Mouse (Mus musculus) ES-E14 (cell line): Measurements from ENCODE around the gene Ppp1ca. TPM values are rescaled to one million over a fixed set of nuclear protein-coding genes. Genes with fewer than 3 reads are reported as not detected.

Experiments
- DNase-seq: peaks from one replicate; pipeline ENCODE4 v3.0.0-alpha.2; 2013; ENCODE audit warnings: low read depth, low spot score
- H3K27ac ChIP-seq: 2 replicates; pipeline ENCODE4 v1.5.1; 2012; ENCODE audit warnings: low read depth, mild to moderate bottlenecking, low read length, moderate library complexity, mixed read lengths; ENCODE audit not compliant: poor library complexity, insufficient read depth, severe bottlenecking
- H3K36me3 ChIP-seq: 2 replicates; pipeline ENCODE4 v1.6.1; 2012; ENCODE audit warnings: mild to moderate bottlenecking, low read length, moderate library complexity, mixed read lengths; ENCODE audit not compliant: control insufficient read depth, poor library complexity, insufficient read depth, severe bottlenecking
- H3K4me1 ChIP-seq, 2 experiments: fragments of 150-350 bp in 1 of 2; sonication (generic) in 1 of 2; 2 replicates each; pipeline ENCODE4 v1.6.1; 2012; ENCODE audit warnings: low read length in 2 of 2, mild to moderate bottlenecking in 1 of 2, mixed read lengths in 1 of 2; ENCODE audit not compliant: control insufficient read depth in 2 of 2, insufficient read depth in 2 of 2, poor library complexity in 1 of 2
- H3K4me3 ChIP-seq, 2 experiments: fragments of 150-350 bp in 1 of 2; sonication (generic) in 1 of 2; 2 replicates each; pipeline ENCODE4 v1.5.1; 2012; ENCODE audit warnings: low read length in 2 of 2, low read depth in 1 of 2, mild to moderate bottlenecking in 1 of 2, mixed read lengths in 1 of 2; ENCODE audit not compliant: insufficient read depth in 1 of 2, poor library complexity in 1 of 2, severe bottlenecking in 1 of 2
- H3K9ac ChIP-seq: 2 replicates; pipeline ENCODE4 v1.6.1; 2012; ENCODE audit warnings: low read depth, mild to moderate bottlenecking, low read length, mixed read lengths; ENCODE audit not compliant: poor library complexity, insufficient read depth, severe bottlenecking
- H3K9me3 ChIP-seq: fragments of 150-350 bp; sonication (generic); 2 replicates; pipeline ENCODE4 v1.6.1; 2012; ENCODE audit warnings: low read depth, mild to moderate bottlenecking, low read length; ENCODE audit not compliant: control insufficient read depth, insufficient read depth
- CHD2 ChIP-seq: IDR thresholded peaks from 2 replicates; pipeline ENCODE4 v1.6.1; 2014; ENCODE audit warnings: mild to moderate bottlenecking, low read depth, low read length, inconsistent platforms
- HCFC1 ChIP-seq: IDR thresholded peaks from 2 replicates; pipeline ENCODE4 v1.6.1; 2012; ENCODE audit warnings: low read length, inconsistent platforms, borderline replicate concordance; ENCODE audit not compliant: insufficient read depth
- MAFK ChIP-seq: IDR thresholded peaks from 2 replicates; pipeline ENCODE4 v1.6.1; 2014; ENCODE audit warnings: mild to moderate bottlenecking, low read depth, low read length, inconsistent platforms; ENCODE audit not compliant: insufficient read depth
- ZC3H11A ChIP-seq: IDR thresholded peaks from 2 replicates; pipeline ENCODE4 v1.6.1; 2012; ENCODE audit warnings: low read depth, mild to moderate bottlenecking, inconsistent platforms, low read length, borderline replicate concordance
- ZNF384 ChIP-seq: IDR thresholded peaks from 2 replicates; pipeline ENCODE4 v1.6.1; 2012; ENCODE audit warnings: low read depth, low read length, inconsistent platforms
- in situ Hi-C, 2 experiments: fragments of 600-800 bp; cut with MboI; formaldehyde crosslinking; loops; one replicate each; pipeline ENCODE4 v1.15.1; 2025; ENCODE audit warnings: low sequenced_read_pairs in 2 of 2, inconsistent platforms in 1 of 2; ENCODE audit not compliant: unreplicated experiment in 2 of 2
- total RNA-seq: library from RNA; depleted of rRNA; stranded (reverse); fragments of 300-350 nt; gene quantifications from 2 replicates; pipeline ENCODE4 v1.2.3, GENCODE M21; 2012

The Ppp1ca gene
- total RNA-seq, 1 experiment: 426 TPM

DNA sequence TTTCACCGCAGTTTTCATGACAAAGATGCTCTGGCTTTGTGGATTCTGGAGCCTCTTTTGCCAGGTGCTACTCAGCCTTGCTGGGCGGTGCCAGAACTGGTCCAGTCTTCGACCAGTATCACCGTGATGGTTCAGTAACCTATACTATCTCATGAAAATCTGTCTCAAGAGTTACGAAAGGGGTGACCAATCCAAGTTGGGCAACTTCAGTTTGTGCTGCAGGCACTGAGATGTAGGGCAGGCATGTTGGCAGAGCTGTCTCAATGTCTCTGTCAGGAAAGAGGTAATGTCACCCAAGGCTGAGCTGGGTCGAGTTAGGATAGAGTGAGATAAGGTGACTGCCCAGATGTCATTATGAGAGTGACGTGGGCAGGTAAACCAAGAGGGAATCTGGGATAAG lies 11.5 kb upstream of the Ppp1ca start:
- H3K9ac ChIP-seq: no peak overlapping the region
- H3K4me1 ChIP-seq: peaks cover 4 to 18% of the 10 kb centered on the region in 2 experiments; a peak in 3 of 4 replicates
- no peak overlapping the region for H3K27ac ChIP-seq
- H3K9me3 ChIP-seq: no peaks in the 10 kb centered on the region
- in situ Hi-C loops: no loop called here
- DNase-seq: no peak
- TF ChIP-seq CHD2 (no peak), MAFK (no peak), ZC3H11A (no peak), HCFC1 (no peak)
- H3K4me3 ChIP-seq: no peak overlapping the region
- no peaks in the 10 kb centered on the region for H3K36me3 ChIP-seq

DNA sequence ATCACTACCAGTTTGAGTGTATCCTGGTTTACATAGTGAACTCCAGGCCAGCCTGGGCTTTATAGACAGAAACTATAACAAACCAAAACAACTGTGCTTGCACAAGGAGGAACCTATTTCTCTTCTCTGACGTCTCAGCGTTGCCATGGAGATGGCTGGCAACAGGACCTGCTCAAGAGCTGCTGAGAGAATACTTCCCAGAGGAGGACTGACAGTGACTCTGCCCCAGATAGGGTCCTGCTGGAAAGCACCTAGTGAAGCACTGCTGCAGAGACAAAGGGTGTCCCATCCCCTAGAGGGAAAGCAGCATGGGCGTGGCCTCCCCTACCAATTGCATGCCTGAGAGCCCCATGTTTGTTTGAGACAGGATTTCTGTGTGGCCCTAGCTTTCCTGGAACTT lies 10.0 kb upstream of the Ppp1ca start:
- Histone ChIP-seq H3K4me1 (peaks cover 4 to 15% of the 10 kb centered on the region in 2 experiments; a peak in 3 of 4 replicates), H3K9ac (peak overlapping the region; percentile 13; the same call in 1 of the 2 replicates), H3K9me3 (no peaks in the 10 kb centered on the region), H3K36me3 (no peaks in the 10 kb centered on the region), H3K4me3 (no peak overlapping the region), H3K27ac (no peak overlapping the region)
- in situ Hi-C loops: no loop called here
- no peak for DNase-seq
- TF ChIP-seq HCFC1 (no peak), ZNF384 (no peak), MAFK (no peak), ZC3H11A (no peak), CHD2 (no peak)

DNA sequence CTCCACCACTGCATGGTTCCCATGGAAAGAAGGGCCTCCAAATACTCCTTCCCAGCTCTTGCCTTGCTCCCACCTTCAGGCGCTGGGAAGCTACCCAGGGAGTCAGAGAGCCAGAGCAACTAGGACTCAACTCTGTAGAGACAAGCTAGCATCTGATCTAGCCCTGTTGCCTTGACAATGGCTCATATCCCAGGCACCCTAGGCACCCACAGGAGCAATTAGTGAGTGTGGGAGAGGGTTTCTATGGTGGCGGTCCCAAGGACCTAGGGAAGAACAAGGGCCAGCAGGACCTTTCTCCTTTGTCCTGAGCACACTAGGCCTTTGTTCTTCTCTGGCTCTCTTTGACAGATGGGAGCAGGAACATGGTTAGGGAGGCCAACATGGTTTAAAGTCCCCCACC lies 8.2 kb upstream of the Ppp1ca start:
- Histone ChIP-seq H3K9me3 (no peaks in the 10 kb centered on the region), H3K9ac (no peak overlapping the region), H3K4me1 (peaks cover 4 to 17% of the 10 kb centered on the region in 2 experiments; a peak in 3 of 4 replicates), H3K36me3 (no peaks in the 10 kb centered on the region), H3K4me3 (no peak overlapping the region), H3K27ac (no peak overlapping the region)
- in situ Hi-C loops: no loop called here
- no peak for TF ChIP-seq HCFC1
- TF ChIP-seq ZNF384: no peak
- no peak for TF ChIP-seq MAFK
- no peak for TF ChIP-seq ZC3H11A
- no peak for TF ChIP-seq CHD2
- no peak for DNase-seq

DNA sequence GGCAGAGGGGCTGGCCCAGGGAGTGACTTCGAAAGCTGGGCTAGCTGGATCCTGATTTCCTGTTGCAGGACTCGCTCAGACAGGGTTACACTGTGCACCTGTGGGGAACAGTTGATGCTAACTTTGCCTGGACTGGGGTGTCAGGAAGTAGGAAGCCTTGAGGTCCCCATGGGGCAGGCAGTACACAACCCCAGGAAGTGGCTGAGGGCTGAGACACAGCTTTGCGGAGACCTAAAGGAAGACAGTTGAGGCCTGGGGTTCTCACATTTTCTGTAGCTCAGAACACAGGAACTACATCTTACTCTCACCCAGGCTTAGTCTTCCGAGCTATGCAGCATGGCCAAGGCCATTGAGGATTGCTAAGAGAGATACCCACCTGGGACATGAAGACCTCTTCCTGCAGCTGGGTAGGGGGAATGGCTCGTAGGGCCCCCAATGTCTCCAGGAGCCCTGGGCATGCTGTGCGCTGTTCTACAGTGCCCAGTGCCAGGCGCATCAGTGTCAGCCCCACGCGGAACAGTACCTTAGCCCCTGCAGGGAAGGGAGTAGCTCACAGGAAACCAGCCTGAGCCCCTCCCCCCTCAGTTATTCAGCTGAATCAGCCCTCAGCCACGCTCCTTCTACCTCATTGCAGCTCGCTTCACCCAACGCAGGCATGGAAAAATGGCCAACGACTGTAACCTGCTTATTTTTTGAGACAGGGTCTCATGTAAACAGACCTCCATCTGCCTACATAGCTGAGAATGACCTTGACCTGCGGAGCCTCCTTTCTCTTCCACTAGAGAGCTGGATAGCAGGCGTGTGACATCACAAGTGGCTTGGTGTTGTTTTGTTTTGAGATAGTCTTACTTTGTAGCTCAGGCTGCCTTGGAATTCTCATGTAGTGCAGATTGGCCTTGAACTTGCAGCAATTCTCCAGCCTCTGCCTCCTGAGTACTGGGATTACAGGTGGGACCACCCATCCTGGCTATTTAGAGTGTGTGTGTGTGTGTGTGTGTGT lies 6.6 kb upstream of the Ppp1ca start:
- no peak for DNase-seq
- H3K27ac ChIP-seq: peak overlapping the region; percentile 24; the same call in 1 of the 2 replicates
- peaks cover 4 to 17% of the 10 kb centered on the region in 2 experiments; a peak in 3 of 4 replicates for H3K4me1 ChIP-seq
- TF ChIP-seq ZC3H11A: no peak
- no peak for TF ChIP-seq MAFK
- no peak for TF ChIP-seq ZNF384
- TF ChIP-seq CHD2: no peak
- H3K9ac ChIP-seq: 0 out of 2 replicates have a peak overlapping the region, but pooled peaks have one; percentile 6
- H3K4me3 ChIP-seq: no peak overlapping the region; a peak in 1 of 4 replicates
- H3K36me3 ChIP-seq: no peaks in the 10 kb centered on the region
- no peaks in the 10 kb centered on the region for H3K9me3 ChIP-seq
- in situ Hi-C loops: no loop called here
